Mouse (Mus musculus) cortical plate, adult 2 months (tissue): Measurements from ENCODE around the gene Cd86.

ENCODE experiments used
- CTCF ChIP-seq: fragments of 200-500 bp; IDR thresholded peaks from 2 replicates; pipeline ENCODE4 v1.5.1; 2011; ENCODE audit warnings: mild to moderate bottlenecking, control low read depth, low read length; ENCODE audit not compliant: insufficient read depth; ENCODE audit errors: extremely low read depth
- POLR2A ChIP-seq: fragments of 200-500 bp; IDR thresholded peaks from 2 replicates; pipeline ENCODE4 v1.6.1; 2011; ENCODE audit warnings: mild to moderate bottlenecking, low read length, control low read depth; ENCODE audit not compliant: insufficient read depth; ENCODE audit errors: extremely low read depth

DNA sequence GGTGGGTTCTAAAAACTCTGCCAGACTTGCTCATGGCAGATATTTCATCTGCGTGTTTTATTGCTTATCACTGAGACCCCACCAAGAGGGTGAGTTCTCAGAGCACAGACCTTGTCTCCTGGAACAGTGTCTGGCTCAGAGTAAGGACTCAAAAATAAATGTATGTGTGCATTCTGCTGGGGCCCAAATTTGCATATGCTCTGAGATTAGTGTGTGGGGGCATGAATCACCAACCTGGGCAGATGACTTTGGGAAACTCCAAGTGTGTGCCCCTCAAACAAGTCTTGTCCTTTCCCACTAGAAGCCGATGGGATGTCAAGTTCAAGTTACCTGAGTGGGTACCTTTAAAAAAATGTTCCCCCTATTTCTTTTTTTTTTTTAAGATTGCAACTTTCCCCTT, 34.6 kb upstream of the Cd86 start:
- TF ChIP-seq POLR2A (no peak), CTCF (no peak)
